Mouse (Mus musculus): ENCODE measurements around the gene Ndufv2.
A peak's percentile ranks its signal among the peaks of the same experiment; 100 is the strongest.

Ndufv2 gene

GRCm38 (mm10) chr17:66118991-66119390 lies 17.6 kb upstream of the Ndufv2 start:
- Histone ChIP-seq H3K27me3 (ENCODE audit: insufficient read depth, low read length) (no peaks in the 10 kb centered on the region), H3K9me3 (ENCODE audit: low read length) (no peaks in the 10 kb centered on the region), H3K4me3 (replicated peaks; ENCODE audit: low read length) (no peak overlapping the region), H3K36me3 (ENCODE audit: insufficient read depth, low read length) (peaks cover 67% of the 10 kb centered on the region), H3K4me1 (replicated peaks; ENCODE audit: low read depth, low read length) (peaks cover 18% of the 10 kb centered on the region; the same call in 1 of the 2 replicates)
- TF ChIP-seq NANOG (IDR thresholded peaks at IDR 0.05; ENCODE audit: borderline replicate concordance, low read length) (no peak), CTCF (conservative IDR thresholded peaks at IDR 0.05; ENCODE audit: low read length) (no peak), POU5F1 (IDR thresholded peaks at IDR 0.05; ENCODE audit: borderline replicate concordance, low read length) (no peak)

GRCm38 (mm10) chr17:66112166-66112565 lies 10.8 kb upstream of the Ndufv2 start:
- Histone ChIP-seq H3K4me1 (replicated peaks; ENCODE audit: low read depth, low read length) (peaks cover 66% of the 10 kb centered on the region), H3K9me3 (ENCODE audit: low read length) (no peaks in the 10 kb centered on the region), H3K4me3 (replicated peaks; ENCODE audit: low read length) (peak overlapping the region; percentile 93), H3K27me3 (ENCODE audit: insufficient read depth, low read length) (no peaks in the 10 kb centered on the region), H3K36me3 (ENCODE audit: insufficient read depth, low read length) (peaks cover 38% of the 10 kb centered on the region)
- TF ChIP-seq NANOG (IDR thresholded peaks at IDR 0.05; ENCODE audit: borderline replicate concordance, low read length) (no peak), CTCF (conservative IDR thresholded peaks at IDR 0.05; ENCODE audit: low read length) (no peak), POU5F1 (IDR thresholded peaks at IDR 0.05; ENCODE audit: borderline replicate concordance, low read length) (no peak)

GRCm38 (mm10) chr17:66111402-66111959 lies 10.1 kb upstream of the Ndufv2 start, which contains the start of gene Washc1:
Washc1 (plus strand) TSS chr17:66111545.
- no peaks in the 10 kb centered on the region for H3K27me3 ChIP-seq (ENCODE audit: insufficient read depth, low read length)
- no peaks in the 10 kb centered on the region for H3K9me3 ChIP-seq (ENCODE audit: low read length)
- peak within 1 kb of the TSS; percentile 93 for H3K4me3 ChIP-seq (replicated peaks; ENCODE audit: low read length)
- H3K36me3 ChIP-seq (ENCODE audit: insufficient read depth, low read length), result peaks cover 31% of the 10 kb centered on the region
- peaks cover 67% of the 10 kb centered on the region for H3K4me1 ChIP-seq (replicated peaks; ENCODE audit: low read depth, low read length)
- TF ChIP-seq NANOG (IDR thresholded peaks at IDR 0.05; ENCODE audit: borderline replicate concordance, low read length), result no peak
- TF ChIP-seq POU5F1 (IDR thresholded peaks at IDR 0.05; ENCODE audit: borderline replicate concordance, low read length), result no peak

GRCm38 (mm10) chr17:66110746-66111145 lies 9.4 kb upstream of the Ndufv2 start:
- H3K27me3 ChIP-seq (ENCODE audit: insufficient read depth, low read length), result no peaks in the 10 kb centered on the region
- peaks cover 24% of the 10 kb centered on the region for H3K36me3 ChIP-seq (ENCODE audit: insufficient read depth, low read length)
- H3K4me3 ChIP-seq (replicated peaks; ENCODE audit: low read length), result peak overlapping the region; percentile 93
- peaks cover 67% of the 10 kb centered on the region for H3K4me1 ChIP-seq (replicated peaks; ENCODE audit: low read depth, low read length)
- no peak for TF ChIP-seq CTCF (conservative IDR thresholded peaks at IDR 0.05; ENCODE audit: low read length)
- TF ChIP-seq NANOG (IDR thresholded peaks at IDR 0.05; ENCODE audit: borderline replicate concordance, low read length), result no peak
- TF ChIP-seq POU5F1 (IDR thresholded peaks at IDR 0.05; ENCODE audit: borderline replicate concordance, low read length), result no peak
- no peaks in the 10 kb centered on the region for H3K9me3 ChIP-seq (ENCODE audit: low read length)

GRCm38 (mm10) chr17:66108198-66108597 lies 6.8 kb upstream of the Ndufv2 start:
- no peak for TF ChIP-seq POU5F1 (IDR thresholded peaks at IDR 0.05; ENCODE audit: borderline replicate concordance, low read length)
- no peak for TF ChIP-seq CTCF (conservative IDR thresholded peaks at IDR 0.05; ENCODE audit: low read length)
- no peak for TF ChIP-seq NANOG (IDR thresholded peaks at IDR 0.05; ENCODE audit: borderline replicate concordance, low read length)
- peaks cover 82% of the 10 kb centered on the region for H3K4me1 ChIP-seq (replicated peaks; ENCODE audit: low read depth, low read length)
- no peaks in the 10 kb centered on the region for H3K36me3 ChIP-seq (ENCODE audit: insufficient read depth, low read length)
- peak overlapping the region; percentile 32; the same call in 1 of the 2 replicates for H3K4me3 ChIP-seq (replicated peaks; ENCODE audit: low read length)
- H3K9me3 ChIP-seq (ENCODE audit: low read length), result no peaks in the 10 kb centered on the region
- no peaks in the 10 kb centered on the region for H3K27me3 ChIP-seq (ENCODE audit: insufficient read depth, low read length)

GRCm38 (mm10) chr17:66107466-66107865 lies 6.1 kb upstream of the Ndufv2 start:
- Histone ChIP-seq H3K27me3 (ENCODE audit: insufficient read depth, low read length) (no peaks in the 10 kb centered on the region), H3K9me3 (ENCODE audit: low read length) (no peaks in the 10 kb centered on the region), H3K4me1 (replicated peaks; ENCODE audit: low read depth, low read length) (peaks cover 86% of the 10 kb centered on the region), H3K4me3 (replicated peaks; ENCODE audit: low read length) (peak overlapping the region; percentile 32; the same call in 1 of the 2 replicates), H3K36me3 (ENCODE audit: insufficient read depth, low read length) (no peaks in the 10 kb centered on the region)
- no peak; the same call in 1 of the 2 replicates for TF ChIP-seq CTCF (conservative IDR thresholded peaks at IDR 0.05; ENCODE audit: low read length)
- no peak for TF ChIP-seq NANOG (IDR thresholded peaks at IDR 0.05; ENCODE audit: borderline replicate concordance, low read length)
- no peak for TF ChIP-seq POU5F1 (IDR thresholded peaks at IDR 0.05; ENCODE audit: borderline replicate concordance, low read length)

- H3K9me3 ChIP-seq (ENCODE audit: low read length), result no peaks in the 10 kb centered on the region
- no peak overlapping the region for H3K4me3 ChIP-seq (replicated peaks; ENCODE audit: low read length)
- H3K27me3 ChIP-seq (ENCODE audit: insufficient read depth, low read length), result no peaks in the 10 kb centered on the region
- TF ChIP-seq NANOG (IDR thresholded peaks at IDR 0.05; ENCODE audit: borderline replicate concordance, low read length) (no peak), CTCF (conservative IDR thresholded peaks at IDR 0.05; ENCODE audit: low read length) (peak; percentile 98), POU5F1 (IDR thresholded peaks at IDR 0.05; ENCODE audit: borderline replicate concordance, low read length) (no peak)
- H3K4me1 ChIP-seq (replicated peaks; ENCODE audit: low read depth, low read length), result peaks cover 87% of the 10 kb centered on the region
- no peaks in the 10 kb centered on the region for H3K36me3 ChIP-seq (ENCODE audit: insufficient read depth, low read length)
Observed at GRCm38 (mm10) chr17:66106601-66107267, 5.4 kb upstream of the Ndufv2 start.

GRCm38 (mm10) chr17:66104076-66104475 lies 2.7 kb upstream of the Ndufv2 start:
- Histone ChIP-seq H3K9me3 (ENCODE audit: low read length) (no peaks in the 10 kb centered on the region), H3K4me1 (replicated peaks; ENCODE audit: low read depth, low read length) (peaks cover 79% of the 10 kb centered on the region), H3K36me3 (ENCODE audit: insufficient read depth, low read length) (peaks cover under 1% of the 10 kb centered on the region; the same call in 1 of the 2 replicates), H3K4me3 (replicated peaks; ENCODE audit: low read length) (0 out of 2 replicates have a peak overlapping the region, but pooled peaks have one; percentile 3), H3K27me3 (ENCODE audit: insufficient read depth, low read length) (no peaks in the 10 kb centered on the region)
- TF ChIP-seq POU5F1 (IDR thresholded peaks at IDR 0.05; ENCODE audit: borderline replicate concordance, low read length) (no peak), NANOG (IDR thresholded peaks at IDR 0.05; ENCODE audit: borderline replicate concordance, low read length) (no peak), CTCF (conservative IDR thresholded peaks at IDR 0.05; ENCODE audit: low read length) (no peak)
